Mouse (Mus musculus) heart, postnatal 0 days (tissue): ENCODE results near the gene Ablim1.
A peak's percentile ranks its signal among the peaks of the same experiment; 100 is the strongest.

Experiments used
- CTCF ChIP-seq: IDR thresholded peaks from 2 replicates; pipeline ENCODE4 v1.5.1; 2016; ENCODE audit warnings: antibody characterized with exemption, control low read depth, low read depth
- EP300 ChIP-seq: IDR thresholded peaks from 2 replicates; pipeline ENCODE4 v1.6.1; 2016; ENCODE audit warnings: antibody characterized with exemption, low read depth

DNA sequence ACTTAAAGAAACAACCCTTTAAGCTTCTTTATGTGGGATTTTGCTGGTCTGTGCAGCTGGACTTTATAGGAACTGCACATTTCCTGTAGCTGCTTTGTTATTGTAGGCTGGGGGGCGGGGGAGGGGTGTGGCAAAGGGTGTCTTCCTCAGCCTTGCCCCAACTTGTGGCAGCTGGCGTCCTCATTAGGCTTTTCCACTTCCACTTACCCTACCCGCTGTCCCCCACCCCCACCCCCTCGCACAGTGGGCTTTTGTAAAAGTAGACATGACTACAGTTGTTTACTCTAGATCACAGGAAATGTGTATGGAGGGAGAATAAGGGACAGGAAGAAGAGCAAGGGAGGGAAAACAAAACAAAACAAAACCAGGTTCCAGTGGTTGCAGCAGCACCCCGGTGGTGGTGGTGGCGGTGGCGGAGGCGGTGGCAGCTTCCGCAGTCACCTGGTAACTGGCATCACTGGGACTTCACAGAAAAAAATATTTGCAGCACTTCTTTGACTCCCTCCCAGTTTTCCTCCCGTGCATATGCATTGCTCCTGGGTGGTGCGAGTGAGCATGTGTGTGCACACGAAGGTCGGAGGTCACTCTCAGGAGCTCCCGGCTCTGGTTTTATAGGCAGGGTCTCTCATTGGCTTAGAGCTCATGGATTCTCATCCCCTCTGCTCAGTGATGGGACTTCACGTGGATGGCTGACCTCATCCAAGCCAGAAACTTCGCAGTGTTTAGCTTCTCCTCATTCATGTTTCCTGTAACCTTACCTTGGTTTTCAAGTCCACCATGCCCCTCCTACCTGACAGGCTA, 40.9 kb upstream of the Ablim1 start:
- TF ChIP-seq CTCF (no peak), EP300 (0 out of 2 replicates have a peak, but pooled peaks have one; percentile 55)
